Mouse (Mus musculus): ENCODE data around the gene Cdc25b. TPM values are rescaled to one million over a fixed set of nuclear protein-coding genes. Genes with fewer than 3 reads are reported as not detected.

Cdc25b gene
- polyA plus RNA-seq, 2 experiments = 52.1 to 76.4 TPM

DNA sequence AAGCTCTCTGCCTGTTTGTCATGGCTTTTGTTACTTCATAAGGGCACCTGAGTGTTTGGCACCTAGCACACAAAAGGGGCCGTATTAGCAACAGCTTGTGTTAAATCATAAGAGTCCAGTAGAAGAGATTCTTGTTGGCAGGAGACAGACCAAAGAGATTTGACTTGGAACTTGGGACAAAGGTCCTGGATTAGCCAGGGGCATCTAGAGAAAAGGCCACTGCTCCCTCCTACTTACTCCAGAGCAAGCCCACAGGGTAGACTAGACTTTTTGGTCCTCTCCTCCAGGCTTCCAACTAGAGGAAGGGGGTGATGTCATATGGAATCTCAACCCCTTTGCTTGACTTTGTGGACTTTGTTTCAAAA lies 10.8 kb upstream of the Cdc25b start:
- peaks cover 34% of the 10 kb centered on the region for H3K4me1 ChIP-seq (ENCODE audit: control insufficient read depth, insufficient read depth, low read length)
- H3K27ac ChIP-seq (replicated peaks; ENCODE audit: low read depth, low read length) = no peak overlapping the region
- H3K4me2 ChIP-seq (replicated peaks; ENCODE audit: low read depth, low read length, severe bottlenecking) = no peak overlapping the region
- no peaks in the 10 kb centered on the region for H3K9me3 ChIP-seq (ENCODE audit: control insufficient read depth, low read length)
- no peak for TF ChIP-seq POLR2A (IDR thresholded peaks at IDR 0.05; ENCODE audit: borderline replicate concordance, extremely low read depth, insufficient read depth, insufficient read length)
- no peak for DNase-seq (ENCODE audit: low spot score)
- ATAC-seq (ENCODE audit: low FRiP score, low read depth) = no peak
- peaks cover 18% of the 10 kb centered on the region; the same call in 1 of the 2 replicates for H3K36me3 ChIP-seq (ENCODE audit: control insufficient read depth, insufficient read depth, low read length)
- H3K9ac ChIP-seq (ENCODE audit: low read depth, low read length, severe bottlenecking) = no peak overlapping the region
- 86% methylated on average over 1 of the region's 1 CpGs for WGBS
- peaks cover 28% of the 10 kb centered on the region for H3K27me3 ChIP-seq (ENCODE audit: control insufficient read depth, insufficient read depth, low read length)
- H3K4me3 ChIP-seq (replicated peaks; ENCODE audit: low read length) = no peak overlapping the region

DNA sequence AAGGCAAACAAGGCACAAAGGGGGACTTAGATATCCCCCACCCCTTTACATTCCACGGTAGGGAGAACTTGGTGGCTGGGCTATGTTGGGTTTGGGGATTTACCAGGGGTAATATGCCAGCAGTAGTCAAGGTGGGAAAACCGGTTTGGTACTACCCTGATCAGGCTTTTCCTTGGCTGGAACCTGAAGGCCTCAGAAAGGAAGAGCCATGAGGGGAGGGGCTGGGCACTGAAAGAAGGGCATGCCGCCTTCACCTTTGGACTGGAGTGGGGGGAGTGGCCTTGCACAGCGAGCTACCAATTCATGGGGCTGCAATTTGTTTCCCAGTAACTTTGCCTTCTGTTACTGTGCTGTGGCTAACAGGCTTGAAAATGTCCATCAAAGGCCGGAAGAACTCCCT lies 10.3 kb upstream of the Cdc25b start:
- H3K9ac ChIP-seq (ENCODE audit: low read depth, low read length, severe bottlenecking) = no peak overlapping the region
- H3K27ac ChIP-seq (replicated peaks; ENCODE audit: low read depth, low read length) = no peak overlapping the region
- no peak for DNase-seq (ENCODE audit: low spot score)
- H3K4me3 ChIP-seq (replicated peaks; ENCODE audit: low read length) = no peak overlapping the region
- 76% methylated on average over 5 of the region's 5 CpGs for WGBS
- peaks cover 18% of the 10 kb centered on the region; the same call in 1 of the 2 replicates for H3K36me3 ChIP-seq (ENCODE audit: control insufficient read depth, insufficient read depth, low read length)
- TF ChIP-seq POLR2A (IDR thresholded peaks at IDR 0.05; ENCODE audit: borderline replicate concordance, extremely low read depth, insufficient read depth, insufficient read length) = no peak
- H3K4me2 ChIP-seq (replicated peaks; ENCODE audit: low read depth, low read length, severe bottlenecking) = no peak overlapping the region
- peaks cover 28% of the 10 kb centered on the region for H3K4me1 ChIP-seq (ENCODE audit: control insufficient read depth, insufficient read depth, low read length)
- H3K9me3 ChIP-seq (ENCODE audit: control insufficient read depth, low read length) = no peaks in the 10 kb centered on the region
- ATAC-seq (ENCODE audit: low FRiP score, low read depth) = no peak
- peaks cover 22% of the 10 kb centered on the region for H3K27me3 ChIP-seq (ENCODE audit: control insufficient read depth, insufficient read depth, low read length)

DNA sequence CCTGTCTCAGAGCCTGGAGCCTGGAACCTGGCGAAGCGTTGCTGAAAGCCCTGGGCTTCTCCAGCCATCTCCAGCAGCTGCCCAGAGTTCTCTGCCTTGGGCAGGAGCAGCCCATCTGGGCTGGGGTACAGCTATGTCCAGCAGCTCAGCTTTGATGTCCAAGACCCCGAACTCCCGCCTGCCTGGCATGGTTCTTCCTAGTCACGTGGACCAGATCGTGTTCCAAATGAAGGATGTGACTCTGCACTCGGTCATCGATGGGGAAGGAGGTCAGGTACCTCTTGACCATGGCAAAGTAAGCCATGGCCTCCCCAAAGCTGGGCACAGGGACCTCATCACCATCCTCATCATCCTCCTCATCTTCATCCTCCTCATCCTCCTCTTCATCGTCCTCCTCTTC lies 8.8 kb upstream of the Cdc25b start:
- no peak for TF ChIP-seq POLR2A (IDR thresholded peaks at IDR 0.05; ENCODE audit: borderline replicate concordance, extremely low read depth, insufficient read depth, insufficient read length)

DNA sequence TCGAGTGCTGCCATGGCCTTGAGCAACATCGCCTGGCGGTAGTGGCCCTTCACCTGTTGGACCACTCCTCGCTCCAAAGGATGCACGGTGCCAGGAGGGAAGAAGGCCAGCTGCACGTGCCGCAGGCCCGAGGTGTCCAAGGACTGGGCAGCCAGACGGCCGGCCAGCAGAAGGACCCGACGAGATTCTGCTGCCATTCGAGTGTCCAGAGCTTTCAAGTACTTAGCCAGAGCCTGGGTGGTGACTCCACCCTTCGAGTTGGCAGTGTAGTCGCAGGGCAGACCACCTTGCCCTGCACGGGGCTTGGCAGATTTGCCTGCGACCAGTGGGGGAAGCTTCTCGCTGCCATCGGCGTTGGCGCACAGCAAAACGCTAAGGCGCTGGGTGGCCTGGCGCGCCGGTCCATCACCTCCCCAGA lies 7.9 kb upstream of the Cdc25b start:
- no peak for TF ChIP-seq POLR2A (IDR thresholded peaks at IDR 0.05; ENCODE audit: borderline replicate concordance, extremely low read depth, insufficient read depth, insufficient read length)
- H3K9me3 ChIP-seq (ENCODE audit: control insufficient read depth, low read length) = no peaks in the 10 kb centered on the region
- peak overlapping the region; percentile 93; the same call in 1 of the 2 replicates for H3K27ac ChIP-seq (replicated peaks; ENCODE audit: low read depth, low read length)
- no peak for ATAC-seq (ENCODE audit: low FRiP score, low read depth)
- H3K4me3 ChIP-seq (replicated peaks; ENCODE audit: low read length) = peak overlapping the region; percentile 58
- H3K9ac ChIP-seq (ENCODE audit: low read depth, low read length, severe bottlenecking) = peak overlapping the region; percentile 89
- H3K27me3 ChIP-seq (ENCODE audit: control insufficient read depth, insufficient read depth, low read length) = no peaks in the 10 kb centered on the region
- no peak for DNase-seq (ENCODE audit: low spot score)
- WGBS = 37% methylated on average over 23 of the region's 26 CpGs
- peaks cover 25% of the 10 kb centered on the region for H3K4me1 ChIP-seq (ENCODE audit: control insufficient read depth, insufficient read depth, low read length)
- H3K4me2 ChIP-seq (replicated peaks; ENCODE audit: low read depth, low read length, severe bottlenecking) = peak overlapping the region; percentile 96
- H3K36me3 ChIP-seq (ENCODE audit: control insufficient read depth, insufficient read depth, low read length) = peaks cover 18% of the 10 kb centered on the region; the same call in 1 of the 2 replicates

More for the DNA sequence above, 8.8 kb upstream of the Cdc25b start:
- no peak for ATAC-seq (ENCODE audit: low FRiP score, low read depth)
- peak overlapping the region; percentile 89 for H3K9ac ChIP-seq (ENCODE audit: low read depth, low read length, severe bottlenecking)
- peaks cover 18% of the 10 kb centered on the region; the same call in 1 of the 2 replicates for H3K36me3 ChIP-seq (ENCODE audit: control insufficient read depth, insufficient read depth, low read length)
- no peak for DNase-seq (ENCODE audit: low spot score)
- peaks cover 8% of the 10 kb centered on the region; the same call in 1 of the 2 replicates for H3K27me3 ChIP-seq (ENCODE audit: control insufficient read depth, insufficient read depth, low read length)
- peak overlapping the region; percentile 96 for H3K4me2 ChIP-seq (replicated peaks; ENCODE audit: low read depth, low read length, severe bottlenecking)
- H3K9me3 ChIP-seq (ENCODE audit: control insufficient read depth, low read length) = no peaks in the 10 kb centered on the region
- H3K27ac ChIP-seq (replicated peaks; ENCODE audit: low read depth, low read length) = no peak overlapping the region
- H3K4me1 ChIP-seq (ENCODE audit: control insufficient read depth, insufficient read depth, low read length) = peaks cover 25% of the 10 kb centered on the region
- WGBS = 89% methylated on average over 9 of the region's 9 CpGs
- H3K4me3 ChIP-seq (replicated peaks; ENCODE audit: low read length) = peak overlapping the region; percentile 58

GRCm38 (mm10) chr2:131179246-131179886 lies 7.4 kb upstream of the Cdc25b start:
- Histone ChIP-seq H3K9me3 (ENCODE audit: control insufficient read depth, low read length) (no peaks in the 10 kb centered on the region), H3K4me3 (replicated peaks; ENCODE audit: low read length) (peak overlapping the region; percentile 58), H3K4me2 (replicated peaks; ENCODE audit: low read depth, low read length, severe bottlenecking) (peak overlapping the region; percentile 96), H3K27me3 (ENCODE audit: control insufficient read depth, insufficient read depth, low read length) (no peaks in the 10 kb centered on the region), H3K36me3 (ENCODE audit: control insufficient read depth, insufficient read depth, low read length) (peaks cover 18% of the 10 kb centered on the region; the same call in 1 of the 2 replicates), H3K4me1 (ENCODE audit: control insufficient read depth, insufficient read depth, low read length) (peaks cover 25% of the 10 kb centered on the region), H3K9ac (ENCODE audit: low read depth, low read length, severe bottlenecking) (peak overlapping the region; percentile 89), H3K27ac (replicated peaks; ENCODE audit: low read depth, low read length) (peak overlapping the region; percentile 93)
- TF ChIP-seq POLR2A (IDR thresholded peaks at IDR 0.05; ENCODE audit: borderline replicate concordance, extremely low read depth, insufficient read depth, insufficient read length) = no peak
- ATAC-seq (ENCODE audit: low FRiP score, low read depth) (peak; percentile 77), DNase-seq (ENCODE audit: low spot score) (peak; percentile 53)
- WGBS = under 1% methylated on average over 47 of the region's 67 CpGs

Data from limb, embryonic 14.5 days (tissue).